Mouse (Mus musculus) cerebellum, adult 2 months (tissue): ENCODE data around the gene Ube2z. TPM values are rescaled to one million over a fixed set of nuclear protein-coding genes. Genes with fewer than 3 reads are reported as not detected.

Source experiments
- DNase-seq, 2 experiments: peaks; one replicate each; pipeline ENCODE4 v3.0.0; 2021
- H3K27ac ChIP-seq: fragments of 200-500 bp; 2 replicates; pipeline ENCODE4 v1.5.1; 2012; ENCODE audit warnings: low read length, control low read depth, inconsistent platforms; ENCODE audit not compliant: insufficient read depth
- H3K27me3 ChIP-seq: fragments of 200-500 bp; 2 replicates; pipeline ENCODE4 v1.6.1; 2012; ENCODE audit warnings: inconsistent platforms, mild to moderate bottlenecking, low read length, moderate library complexity; ENCODE audit not compliant: control insufficient read depth, insufficient read depth
- H3K4me1 ChIP-seq: fragments of 200-500 bp; 2 replicates; pipeline ENCODE4 v1.6.1; 2011; ENCODE audit warnings: low read length; ENCODE audit not compliant: control insufficient read depth, insufficient read depth
- H3K4me3 ChIP-seq: fragments of 200-500 bp; replicated peaks from 2 replicates; pipeline ENCODE3; 2011; ENCODE audit warnings: mild to moderate bottlenecking, low read depth, low read length, control low read depth; ENCODE audit not compliant: insufficient read depth
- CTCF ChIP-seq: fragments of 200-500 bp; IDR thresholded peaks from 2 replicates; pipeline ENCODE4 v1.5.1; 2011; ENCODE audit warnings: low read depth, mild to moderate bottlenecking, control low read depth, low read length, moderate library complexity, borderline replicate concordance; ENCODE audit not compliant: insufficient read depth
- POLR2A ChIP-seq: fragments of 200-500 bp; IDR thresholded peaks from 2 replicates; pipeline ENCODE4 v1.6.1; 2011; ENCODE audit warnings: low read length, control low read depth, borderline replicate concordance; ENCODE audit not compliant: insufficient read depth
- WGBS: fragments of 180-500 bp; shearing (Covaris S2); methylation state at CpG from one replicate; pipeline ENCODE4 v1.1.7; 2018; 5-methylcytosine and 5-hydroxymethylcytosine counted together
- polyA plus RNA-seq: library from polyadenylated mRNA; depleted of rRNA; stranded (reverse); fragments of >200 nt; gene quantifications from 2 replicates; pipeline ENCODE4 v1.2.3, GENCODE M21; 2012

The Ube2z gene
- polyA plus RNA-seq, 1 experiment = 56.0 TPM

- peak overlapping the region; percentile 6; the same call in 1 of the 2 replicates for H3K27ac ChIP-seq
- TF ChIP-seq POLR2A = no peak
- no peak for TF ChIP-seq CTCF
- H3K4me1 ChIP-seq = peaks cover 2% of the 10 kb centered on the region; the same call in 1 of the 2 replicates
These were observed 8.3 kb upstream of the Ube2z start for GRCm38 (mm10) chr11:96073295-96073993.

DNA sequence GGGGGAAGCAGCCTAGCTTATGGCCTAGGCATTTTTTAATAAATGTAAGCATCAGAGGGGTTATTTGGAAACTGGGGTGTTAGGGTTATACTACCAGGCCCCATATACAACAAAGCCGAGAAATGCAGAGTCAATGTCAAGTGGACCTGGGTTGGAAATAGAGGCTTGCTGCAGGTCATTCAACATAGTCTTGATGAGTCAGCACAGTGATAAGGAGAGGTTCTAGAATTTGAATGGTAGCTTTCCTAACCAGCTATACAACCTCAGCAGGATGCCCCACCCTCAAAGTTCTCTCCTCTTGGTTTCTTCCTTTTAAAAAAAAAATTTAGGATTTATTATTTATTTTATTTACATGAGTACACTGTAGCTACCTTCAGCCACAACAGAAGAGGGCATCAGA, 5.8 kb upstream of the Ube2z start:
- no peak overlapping the region for H3K27ac ChIP-seq
- no peak for TF ChIP-seq POLR2A
- H3K27me3 ChIP-seq = no peaks in the 10 kb centered on the region
- H3K4me3 ChIP-seq = no peak overlapping the region
- 94% methylated on average over 1 of the region's 1 CpGs for WGBS
- no peak for DNase-seq
- peaks cover 2% of the 10 kb centered on the region; the same call in 1 of the 2 replicates for H3K4me1 ChIP-seq

More at GRCm38 (mm10) chr11:96073295-96073993, 8.3 kb upstream of the Ube2z start:
- peak; percentile 42 for DNase-seq
- H3K27me3 ChIP-seq = no peaks in the 10 kb centered on the region
- peak overlapping the region; percentile 80 for H3K4me3 ChIP-seq
- 18% methylated on average over 9 of the region's 9 CpGs for WGBS

DNA sequence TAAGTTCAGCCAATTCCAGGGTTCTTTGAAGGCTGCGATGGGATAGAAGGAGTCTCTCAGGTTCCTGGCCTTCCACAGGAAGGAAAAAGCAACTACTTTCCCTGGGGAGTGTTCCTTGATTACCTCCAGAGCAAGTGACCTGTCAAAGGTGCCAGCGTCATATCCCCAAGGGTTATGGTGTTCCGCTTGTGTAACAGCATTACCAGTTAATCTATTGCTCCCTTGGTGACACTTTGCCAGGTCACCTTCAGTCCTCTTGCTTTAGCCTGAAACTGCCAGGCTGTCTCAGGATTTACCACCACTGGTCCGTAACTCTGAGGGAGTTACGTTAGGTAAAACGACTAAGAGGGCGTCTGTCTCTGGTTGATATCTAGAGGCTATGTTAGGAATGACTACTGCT, 5.2 kb upstream of the Ube2z start:
- H3K4me1 ChIP-seq = peaks cover 2% of the 10 kb centered on the region; the same call in 1 of the 2 replicates
- no peak overlapping the region for H3K27ac ChIP-seq
- H3K4me3 ChIP-seq = no peak overlapping the region
- TF ChIP-seq POLR2A = no peak
- DNase-seq = no peak
- no peaks in the 10 kb centered on the region for H3K27me3 ChIP-seq
- 95% methylated on average over 7 of the region's 7 CpGs for WGBS

GRCm38 (mm10) chr11:96068231-96068630, 3.0 kb upstream of the Ube2z start:
- no peak overlapping the region for H3K4me3 ChIP-seq
- H3K27me3 ChIP-seq = no peaks in the 10 kb centered on the region
- H3K4me1 ChIP-seq = peaks cover 2% of the 10 kb centered on the region; the same call in 1 of the 2 replicates
- no peak overlapping the region for H3K27ac ChIP-seq
- WGBS = 30% methylated on average over 5 of the region's 5 CpGs
- peak in 1 of 2 experiments; percentile 15 for DNase-seq
- TF ChIP-seq CTCF (no peak), POLR2A (no peak)

DNA sequence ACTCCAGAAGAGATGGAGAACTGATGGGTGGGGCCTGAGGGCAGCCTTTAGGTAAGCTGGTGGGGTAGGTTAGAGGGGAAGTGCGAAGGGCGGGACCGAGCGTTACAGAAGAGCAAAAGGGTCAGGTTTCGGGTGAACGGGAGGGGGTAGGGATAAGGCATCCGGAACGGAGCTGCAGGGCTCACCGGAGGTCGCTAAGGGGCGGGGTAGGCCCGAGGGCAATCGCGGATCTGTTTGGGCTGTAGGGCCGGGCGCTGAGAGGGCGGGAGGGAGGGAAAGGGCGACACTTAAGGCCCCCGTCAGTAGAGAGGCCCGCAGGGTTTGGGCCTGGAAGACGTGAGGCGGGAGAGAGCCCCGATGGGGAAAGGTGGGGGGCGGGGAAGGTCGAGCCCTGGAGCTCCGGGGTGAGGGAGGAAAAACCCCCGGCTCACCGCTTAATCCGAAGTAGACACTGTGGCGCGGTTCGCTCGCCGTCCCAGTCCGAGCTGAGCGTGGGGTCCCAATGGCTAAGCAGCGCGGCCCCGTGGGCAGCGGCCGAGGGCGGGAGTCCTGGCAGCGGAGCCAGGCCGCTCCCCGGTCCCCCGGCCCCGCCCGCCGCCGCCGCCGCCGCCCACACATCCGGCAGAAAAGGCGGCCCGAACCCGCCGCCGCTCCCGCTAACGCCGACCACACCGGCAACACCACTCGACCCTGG, 520 bp downstream of the Ube2z start:
- no peak for DNase-seq
- H3K27me3 ChIP-seq = no peaks in the 10 kb centered on the region
- no peaks in the 10 kb centered on the region; the same call in 1 of the 2 replicates for H3K4me1 ChIP-seq
- H3K27ac ChIP-seq = peak overlapping the region; percentile 76; the same call in 1 of the 2 replicates
- H3K4me3 ChIP-seq = peak overlapping the region; percentile 98
- WGBS = under 1% methylated on average over 62 of the region's 64 CpGs
- TF ChIP-seq CTCF (no peak), POLR2A (no peak)

- 81% methylated on average over 4 of the region's 4 CpGs for WGBS
- DNase-seq = no peak
- Histone ChIP-seq H3K4me1 (no peaks in the 10 kb centered on the region; the same call in 1 of the 2 replicates), H3K27ac (no peak overlapping the region), H3K27me3 (no peaks in the 10 kb centered on the region), H3K4me3 (no peak overlapping the region)
- TF ChIP-seq CTCF (no peak), POLR2A (no peak)
These were observed 6.9 kb downstream of the Ube2z start for GRCm38 (mm10) chr11:96058309-96058708.

GRCm38 (mm10) chr11:96050854-96051253, 14.3 kb downstream of the Ube2z start:
- Histone ChIP-seq H3K4me1 (no peaks in the 10 kb centered on the region), H3K4me3 (no peak overlapping the region), H3K27ac (no peak overlapping the region), H3K27me3 (no peaks in the 10 kb centered on the region)
- no peak for DNase-seq
- WGBS = 93% methylated on average over 3 of the region's 3 CpGs
- no peak for TF ChIP-seq POLR2A
- no peak for TF ChIP-seq CTCF

DNA sequence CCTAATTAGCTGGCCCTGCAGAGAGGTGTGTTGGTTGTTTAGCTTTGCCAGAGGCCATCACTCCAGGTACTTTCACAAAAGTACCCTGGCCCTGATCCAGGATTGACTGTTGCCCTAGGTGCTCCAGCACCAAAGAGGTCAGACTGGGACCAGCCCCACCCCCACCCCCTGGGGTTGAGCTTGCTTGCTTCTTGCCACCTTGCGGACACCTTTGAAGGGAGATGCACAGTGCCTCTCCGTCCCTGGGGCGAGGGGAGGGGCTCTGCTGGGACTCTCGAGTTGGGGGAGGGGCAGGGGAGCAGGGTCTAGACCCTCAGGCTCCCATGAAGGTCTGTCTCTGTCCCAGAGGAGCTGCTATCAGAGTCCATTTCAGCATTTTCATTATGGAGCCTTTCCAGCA, 15.2 kb downstream of the Ube2z start:
- 82% methylated on average over 4 of the region's 4 CpGs for WGBS
- TF ChIP-seq CTCF = no peak
- TF ChIP-seq POLR2A = no peak

More for the DNA sequence above, 15.2 kb downstream of the Ube2z start:
- H3K4me1 ChIP-seq = no peaks in the 10 kb centered on the region
- H3K27me3 ChIP-seq = no peaks in the 10 kb centered on the region
- no peak overlapping the region for H3K27ac ChIP-seq
- H3K4me3 ChIP-seq = no peak overlapping the region
- no peak for DNase-seq
